Mouse (Mus musculus) spleen, adult 2 months (tissue): ENCODE measurements around the gene Slc25a23.

ENCODE experiments used
- CTCF ChIP-seq: fragments of 200-500 bp; IDR thresholded peaks from 2 replicates; pipeline ENCODE4 v1.5.1; 2011; ENCODE audit warnings: mild to moderate bottlenecking, inconsistent platforms; ENCODE audit not compliant: insufficient read depth, insufficient read length, insufficient replicate concordance; ENCODE audit errors: extremely low read depth
- POLR2A ChIP-seq: fragments of 200-500 bp; IDR thresholded peaks from 2 replicates; pipeline ENCODE4 v1.6.1; 2011; ENCODE audit warnings: low read depth, low read length, inconsistent platforms

- TF ChIP-seq POLR2A (no peak), CTCF (no peak)
These were observed 58.4 kb downstream of the Slc25a23 start for GRCm38 (mm10) chr17:57001228-57001627.
